Mouse (Mus musculus): ENCODE data around the gene Chil3. TPM values are rescaled to one million over a fixed set of nuclear protein-coding genes. Genes with fewer than 3 reads are reported as not detected.
"Not testable (repeated sequence)": the region's sequence is repeated elsewhere in the genome, so short reads cannot be mapped to it uniquely, and the experiment has no call there.

The Chil3 gene
- not detected in 2 replicates for polyA plus RNA-seq (2011; ENCODE audit: insufficient read length, low read depth, missing spikeins)

GRCm38 (mm10) chr3:106167464-106167863 is at the start of gene Chil3:
Gene Chil3, minus strand, starts transcription at chr3:106167564.
- no peaks in the 10 kb centered on the region for H3K4me1 ChIP-seq (ENCODE audit: control insufficient read depth, insufficient read depth, low read length)
- TF ChIP-seq POLR2A (IDR thresholded peaks at IDR 0.05; ENCODE audit: low read depth, low read length) (no peak), CTCF (IDR thresholded peaks at IDR 0.05; ENCODE audit: borderline replicate concordance, insufficient read depth, low read length) (no peak)
- no peak within 1 kb of the TSS for H3K4me3 ChIP-seq (ENCODE audit: insufficient read depth, low read length)
- no peak within 1 kb of the TSS for H3K27ac ChIP-seq (ENCODE audit: insufficient read depth, low read length)

GRCm38 (mm10) chr3:106198030-106198429 is 30.7 kb upstream of the Chil3 start:
- not testable (repeated sequence) for H3K27ac ChIP-seq (ENCODE audit: insufficient read depth, low read length); H3K4me3 ChIP-seq (ENCODE audit: insufficient read depth, low read length); H3K4me1 ChIP-seq (ENCODE audit: control insufficient read depth, insufficient read depth, low read length)

GRCm38 (mm10) chr3:106197246-106197645 is 29.9 kb upstream of the Chil3 start:
- not testable (repeated sequence) for H3K27ac ChIP-seq (ENCODE audit: insufficient read depth, low read length); H3K4me1 ChIP-seq (ENCODE audit: control insufficient read depth, insufficient read depth, low read length); H3K4me3 ChIP-seq (ENCODE audit: insufficient read depth, low read length)

- Histone ChIP-seq H3K27ac (ENCODE audit: insufficient read depth, low read length) (no peak overlapping the region), H3K4me3 (ENCODE audit: insufficient read depth, low read length) (no peak overlapping the region), H3K4me1 (ENCODE audit: control insufficient read depth, insufficient read depth, low read length) (no peaks in the 10 kb centered on the region)
- TF ChIP-seq CTCF (IDR thresholded peaks at IDR 0.05; ENCODE audit: borderline replicate concordance, insufficient read depth, low read length) = no peak
- no peak for TF ChIP-seq POLR2A (IDR thresholded peaks at IDR 0.05; ENCODE audit: low read depth, low read length)
These were observed 28.9 kb upstream of the Chil3 start for GRCm38 (mm10) chr3:106196276-106196675.

GRCm38 (mm10) chr3:106195486-106195885 is 28.1 kb upstream of the Chil3 start:
- TF ChIP-seq CTCF (IDR thresholded peaks at IDR 0.05; ENCODE audit: borderline replicate concordance, insufficient read depth, low read length) = no peak
- no peak for TF ChIP-seq POLR2A (IDR thresholded peaks at IDR 0.05; ENCODE audit: low read depth, low read length)
- H3K4me1 ChIP-seq (ENCODE audit: control insufficient read depth, insufficient read depth, low read length) = no peaks in the 10 kb centered on the region
- no peak overlapping the region for H3K27ac ChIP-seq (ENCODE audit: insufficient read depth, low read length)
- no peak overlapping the region for H3K4me3 ChIP-seq (ENCODE audit: insufficient read depth, low read length)

GRCm38 (mm10) chr3:106187991-106188390 is 20.6 kb upstream of the Chil3 start:
- Histone ChIP-seq H3K4me3 (ENCODE audit: insufficient read depth, low read length) (no peak overlapping the region), H3K27ac (ENCODE audit: insufficient read depth, low read length) (no peak overlapping the region), H3K4me1 (ENCODE audit: control insufficient read depth, insufficient read depth, low read length) (no peaks in the 10 kb centered on the region)
- TF ChIP-seq POLR2A (IDR thresholded peaks at IDR 0.05; ENCODE audit: low read depth, low read length) (no peak), CTCF (IDR thresholded peaks at IDR 0.05; ENCODE audit: borderline replicate concordance, insufficient read depth, low read length) (no peak)

GRCm38 (mm10) chr3:106177509-106178189 is 10.3 kb upstream of the Chil3 start:
- Histone ChIP-seq H3K27ac (ENCODE audit: insufficient read depth, low read length) (no peak overlapping the region), H3K4me3 (ENCODE audit: insufficient read depth, low read length) (no peak overlapping the region), H3K4me1 (ENCODE audit: control insufficient read depth, insufficient read depth, low read length) (no peaks in the 10 kb centered on the region)
- TF ChIP-seq CTCF (IDR thresholded peaks at IDR 0.05; ENCODE audit: borderline replicate concordance, insufficient read depth, low read length) (no peak), POLR2A (IDR thresholded peaks at IDR 0.05; ENCODE audit: low read depth, low read length) (no peak)

- H3K27ac ChIP-seq (ENCODE audit: insufficient read depth, low read length); H3K4me1 ChIP-seq (ENCODE audit: control insufficient read depth, insufficient read depth, low read length); H3K4me3 ChIP-seq (ENCODE audit: insufficient read depth, low read length): not testable (repeated sequence)
These were observed 7.6 kb upstream of the Chil3 start for GRCm38 (mm10) chr3:106174971-106175370.

- H3K4me3 ChIP-seq (ENCODE audit: insufficient read depth, low read length); H3K4me1 ChIP-seq (ENCODE audit: control insufficient read depth, insufficient read depth, low read length); H3K27ac ChIP-seq (ENCODE audit: insufficient read depth, low read length): not testable (repeated sequence)
These were observed 5.1 kb upstream of the Chil3 start for GRCm38 (mm10) chr3:106172506-106172905.

GRCm38 (mm10) chr3:106171135-106171731 is 3.9 kb upstream of the Chil3 start:
- Histone ChIP-seq H3K4me1 (ENCODE audit: control insufficient read depth, insufficient read depth, low read length) (no peaks in the 10 kb centered on the region), H3K4me3 (ENCODE audit: insufficient read depth, low read length) (no peak overlapping the region), H3K27ac (ENCODE audit: insufficient read depth, low read length) (no peak overlapping the region)
- TF ChIP-seq POLR2A (IDR thresholded peaks at IDR 0.05; ENCODE audit: low read depth, low read length) (no peak), CTCF (IDR thresholded peaks at IDR 0.05; ENCODE audit: borderline replicate concordance, insufficient read depth, low read length) (no peak)

- Histone ChIP-seq H3K4me1 (ENCODE audit: control insufficient read depth, insufficient read depth, low read length) (no peaks in the 10 kb centered on the region), H3K4me3 (ENCODE audit: insufficient read depth, low read length) (no peak overlapping the region), H3K27ac (ENCODE audit: insufficient read depth, low read length) (no peak overlapping the region)
- TF ChIP-seq POLR2A (IDR thresholded peaks at IDR 0.05; ENCODE audit: low read depth, low read length) (no peak), CTCF (IDR thresholded peaks at IDR 0.05; ENCODE audit: borderline replicate concordance, insufficient read depth, low read length) (no peak)
These were observed 3.2 kb upstream of the Chil3 start for GRCm38 (mm10) chr3:106170522-106171053.
